Mouse (Mus musculus): ENCODE results near the gene Adh5. TPM values are rescaled to one million over a fixed set of nuclear protein-coding genes. Genes with fewer than 3 reads are reported as not detected.

The Adh5 gene
- total and polyA plus RNA-seq, 3 experiments: 384 to 487 (median 468) TPM

GRCm38 (mm10) chr3:138443465-138443771 lies 525 bp downstream of the Adh5 start:
- Histone ChIP-seq H3K27me3 (replicated peaks) (no peaks in the 10 kb centered on the region), H3K79me2 (replicated peaks; ENCODE audit: control insufficient read depth, extremely low read depth, insufficient read depth, poor library complexity, severe bottlenecking) (peaks cover 22% of the 10 kb centered on the region), H3K9me3 (replicated peaks; ENCODE audit: low read length) (no peaks in the 10 kb centered on the region), H3K36me3 (replicated peaks in 1 of 2; ENCODE audit: control insufficient read depth in 1 of 2, insufficient read depth in 1 of 2, low read length in 1 of 2) (peaks cover 33 to 43% of the 10 kb centered on the region in 2 experiments), H3K9ac (ENCODE audit: insufficient read depth, low read depth) (peak overlapping the region; percentile 88), H3K4me3 (replicated peaks in 1 of 3; ENCODE audit: low read depth in 2 of 3, low read length in 2 of 3, poor library complexity in 1 of 3) (peak overlapping the region; percentile 74 to 92 (median 77)), H3K27ac (ENCODE audit: insufficient read depth, low read depth) (no peak overlapping the region; the same call in 1 of the 2 replicates), H3K4me2 (ENCODE audit: insufficient read depth, low read depth, poor library complexity, severe bottlenecking) (peak overlapping the region; percentile 71; the same call in 1 of the 2 replicates), H3K4me1 (ENCODE audit: control insufficient read depth in 1 of 2, insufficient read depth in 2 of 2) (peaks cover 7 to 25% of the 10 kb centered on the region in 2 experiments; a peak in 3 of 4 replicates)
- TF ChIP-seq MEF2A (IDR thresholded peaks at IDR 0.05; ENCODE audit: borderline replicate concordance, low read depth, low read length): peak; percentile 4; the same call in 1 of the 2 replicates
- TF ChIP-seq ZNF384 (IDR thresholded peaks at IDR 0.05; ENCODE audit: low read depth, low read length): peak; percentile 51; the same call in 1 of the 2 replicates
- no peak for TF ChIP-seq TBP (conservative IDR thresholded peaks at IDR 0.05; ENCODE audit: low read depth, low read length)
- TF ChIP-seq CHD2 (IDR thresholded peaks at IDR 0.05; ENCODE audit: low read length): no peak
- TF ChIP-seq NELFE (IDR thresholded peaks at IDR 0.05; ENCODE audit: low read depth, low read length): no peak
- TF ChIP-seq CHD1 (IDR thresholded peaks at IDR 0.05; ENCODE audit: low read depth, low read length): 0 out of 2 replicates have a peak, but pooled peaks have one; percentile 32
- TF ChIP-seq MAZ (IDR thresholded peaks at IDR 0.05; ENCODE audit: low read depth, low read length): no peak
- dilution Hi-C loops (cut with MboI; ENCODE audit: extremely low pct_ligation_motif_present, extremely low pct_unique_long_range_greater_than_20kb, low sequenced_read_pairs) (no loop called here), in situ Hi-C loops (cut with MboI; ENCODE audit: low pct_ligation_motif_present, low pct_unique_long_range_greater_than_20kb, low sequenced_read_pairs) (loop anchor here (25.0 kb wide), 2 partner anchors 481 to 656 kb away; no protein-coding TSS in a partner anchor)
- DNase-seq (ENCODE audit: extremely low read depth): no peak

DNA sequence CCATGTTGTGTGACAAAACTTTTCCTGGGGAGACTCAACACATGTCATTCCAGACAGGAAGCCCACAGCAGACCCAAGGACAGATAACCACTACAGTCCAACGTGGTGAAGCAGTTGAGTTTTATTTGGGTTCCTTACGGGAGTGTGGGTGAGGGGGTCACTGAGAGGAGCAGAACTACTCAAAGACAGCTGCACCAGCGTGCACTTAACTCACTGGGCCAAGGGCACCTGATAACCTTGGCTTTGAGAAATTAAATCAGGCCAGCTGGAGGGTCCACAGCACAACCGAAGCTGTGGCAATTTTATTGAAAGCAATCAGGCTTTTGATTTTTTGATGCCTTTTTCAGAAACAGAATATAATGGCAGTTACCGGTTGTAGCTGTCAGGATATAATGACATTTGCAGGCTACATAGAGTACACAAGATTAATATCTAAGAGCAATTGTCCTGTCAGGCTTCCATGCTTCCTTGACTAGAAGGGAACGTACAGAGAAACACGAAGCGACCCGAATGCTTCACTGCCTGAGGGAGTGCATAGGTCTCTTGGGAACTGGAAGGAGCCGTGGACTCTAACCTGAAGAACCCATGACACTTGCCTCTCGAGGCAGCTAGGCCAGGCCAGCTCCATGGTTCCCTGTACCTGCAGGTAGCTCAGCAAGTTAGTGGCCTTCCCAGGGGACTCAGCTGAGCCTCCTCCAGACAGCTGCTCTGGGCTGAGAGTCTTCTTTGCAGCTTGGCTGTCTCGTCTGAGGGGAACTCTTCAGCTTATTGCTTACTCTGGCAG lies 5.4 kb downstream of the Adh5 start:
- in situ Hi-C loops (cut with MboI; ENCODE audit: low pct_ligation_motif_present, low pct_unique_long_range_greater_than_20kb, low sequenced_read_pairs) (loop anchor here (25.0 kb wide), 2 partner anchors 486 to 661 kb away; no protein-coding TSS in a partner anchor), dilution Hi-C loops (cut with MboI; ENCODE audit: extremely low pct_ligation_motif_present, extremely low pct_unique_long_range_greater_than_20kb, low sequenced_read_pairs) (no loop called here)
- no peak overlapping the region for H3K27ac ChIP-seq (ENCODE audit: insufficient read depth, low read depth)
- no peak for DNase-seq (ENCODE audit: extremely low read depth)
- peaks cover 20% of the 10 kb centered on the region for H3K79me2 ChIP-seq (replicated peaks; ENCODE audit: control insufficient read depth, extremely low read depth, insufficient read depth, poor library complexity, severe bottlenecking)
- H3K27me3 ChIP-seq (replicated peaks): no peaks in the 10 kb centered on the region
- H3K9me3 ChIP-seq (replicated peaks; ENCODE audit: low read length): no peaks in the 10 kb centered on the region
- no peak overlapping the region for H3K4me3 ChIP-seq (replicated peaks in 1 of 3; ENCODE audit: low read depth in 2 of 3, low read length in 2 of 3, poor library complexity in 1 of 3)
- H3K4me2 ChIP-seq (ENCODE audit: insufficient read depth, low read depth, poor library complexity, severe bottlenecking): no peak overlapping the region
- no peak overlapping the region for H3K9ac ChIP-seq (ENCODE audit: insufficient read depth, low read depth)
- peaks cover 7 to 21% of the 10 kb centered on the region in 2 experiments; a peak in 3 of 4 replicates for H3K4me1 ChIP-seq (ENCODE audit: control insufficient read depth in 1 of 2, insufficient read depth in 2 of 2)
- peaks cover 73 to 89% of the 10 kb centered on the region in 2 experiments for H3K36me3 ChIP-seq (replicated peaks in 1 of 2; ENCODE audit: control insufficient read depth in 1 of 2, insufficient read depth in 1 of 2, low read length in 1 of 2)
- TF ChIP-seq ZMIZ1 (IDR thresholded peaks at IDR 0.05; ENCODE audit: low read depth, low read length) (no peak), SIN3A (IDR thresholded peaks at IDR 0.05; ENCODE audit: low read length) (no peak), CHD1 (IDR thresholded peaks at IDR 0.05; ENCODE audit: low read depth, low read length) (no peak), KAT2A (IDR thresholded peaks at IDR 0.05; ENCODE audit: insufficient replicate concordance, low read length) (no peak), MAFK (IDR thresholded peaks at IDR 0.05; ENCODE audit: insufficient replicate concordance, low read length) (no peak), BHLHE40 (IDR thresholded peaks at IDR 0.05; ENCODE audit: low read depth, low read length) (no peak), IRF4 (IDR thresholded peaks at IDR 0.05; ENCODE audit: low read depth, low read length) (no peak), HCFC1 (IDR thresholded peaks at IDR 0.05; ENCODE audit: low read depth, low read length) (no peak)
